Mouse (Mus musculus): ENCODE measurements around the gene Tnfrsf9. TPM values are rescaled to one million over a fixed set of nuclear protein-coding genes. Genes with fewer than 3 reads are reported as not detected.

The Tnfrsf9 gene
- total RNA-seq, 2 experiments from 2014 or later: 6.7 TPM; not detected in 1

DNA sequence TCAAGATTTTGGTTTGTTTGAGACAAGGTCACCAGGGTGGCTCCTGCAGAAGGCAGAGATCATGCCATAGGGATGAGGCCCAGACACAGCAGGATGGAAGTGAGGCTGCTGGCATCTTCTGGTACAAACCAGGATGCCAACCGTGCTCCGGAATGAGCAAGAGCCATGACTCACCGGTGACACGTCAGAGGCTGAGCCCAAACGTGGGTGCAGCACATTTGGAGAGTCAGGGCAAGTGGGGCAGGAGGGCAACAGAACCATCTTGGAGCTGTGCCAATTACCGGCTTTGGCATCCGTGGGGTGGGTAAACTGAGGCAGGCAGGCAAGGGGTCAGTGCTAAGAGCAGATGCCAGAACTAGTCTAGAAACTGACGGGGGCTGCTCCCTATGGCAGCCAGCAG, 58.9 kb downstream of the Tnfrsf9 start:
- ATAC-seq (replicated peaks; ENCODE audit: low FRiP score, poor library complexity, severe bottlenecking): no peak

GRCm38 (mm10) chr4:150975145-150975544, 60.8 kb downstream of the Tnfrsf9 start:
- no peak for ATAC-seq (replicated peaks; ENCODE audit: low FRiP score, poor library complexity, severe bottlenecking)

GRCm38 (mm10) chr4:150978156-150978910, 64.0 kb downstream of the Tnfrsf9 start:
- ATAC-seq (replicated peaks; ENCODE audit: low FRiP score, poor library complexity, severe bottlenecking): no peak

GRCm38 (mm10) chr4:150979455-150979854, 65.1 kb downstream of the Tnfrsf9 start:
- no peak for ATAC-seq (replicated peaks; ENCODE audit: low FRiP score, poor library complexity, severe bottlenecking)

DNA sequence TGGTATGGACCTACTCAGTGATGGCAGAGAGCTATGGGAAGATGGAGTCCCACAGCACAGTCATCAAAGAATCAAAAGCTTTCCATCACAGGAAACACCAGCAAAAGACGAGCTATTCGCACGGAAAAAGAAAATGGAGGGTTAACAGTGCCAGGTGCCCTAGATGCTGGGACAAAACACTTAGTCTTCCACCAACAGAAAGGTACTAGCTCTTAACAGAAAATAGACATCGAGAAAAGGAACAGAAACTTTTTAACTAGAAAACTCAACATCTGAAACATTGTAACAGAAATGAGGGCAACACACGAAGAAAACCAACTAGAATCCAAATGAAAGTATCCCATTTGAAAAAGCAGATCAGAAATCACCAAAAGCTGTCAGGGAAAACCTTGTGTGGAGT, 65.8 kb downstream of the Tnfrsf9 start:
- no peak for ATAC-seq (replicated peaks; ENCODE audit: low FRiP score, poor library complexity, severe bottlenecking)

DNA sequence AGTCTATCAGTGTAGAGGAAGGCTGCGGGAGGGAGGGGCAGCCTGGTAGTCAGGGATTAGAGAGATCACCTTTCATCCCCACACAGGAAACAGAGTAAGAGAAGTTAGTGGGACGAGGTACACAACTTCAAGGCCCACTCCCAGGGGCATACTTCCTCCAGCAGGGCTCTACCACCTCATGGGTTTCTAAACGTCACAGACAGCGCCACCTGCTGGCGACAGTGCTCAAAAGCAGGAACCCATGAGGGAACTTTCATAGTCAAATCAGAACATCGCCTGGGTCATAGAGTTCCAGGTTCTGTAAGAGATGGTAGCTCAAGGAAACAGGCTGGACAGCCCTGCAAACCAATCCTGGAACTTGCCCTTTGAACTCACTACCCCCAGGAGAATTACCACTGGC, 75.8 kb downstream of the Tnfrsf9 start:
- no peak for ATAC-seq (replicated peaks; ENCODE audit: low FRiP score, poor library complexity, severe bottlenecking)

Other genes with a start within 250 kb of the Tnfrsf9 start
- 1.1 and 2.9 TPM in 2 replicates for gene Errfi1, start 60.6 kb upstream of the Tnfrsf9 start, total RNA-seq (2015; ENCODE audit: low replicate concordance)
- gene Errfi1, start 60.6 kb upstream of the Tnfrsf9 start, total RNA-seq (2017; ENCODE audit: low replicate concordance): 1.7 TPM in 1 of 2 replicates, not detected in the other
- 32.4 and 104 TPM in 2 replicates for gene Park7, start 125 bp upstream of the Tnfrsf9 start, total RNA-seq (2015; ENCODE audit: low replicate concordance)
- 61.9 and 62.5 TPM in 2 replicates for gene Park7, start 125 bp upstream of the Tnfrsf9 start, total RNA-seq (2017; ENCODE audit: low replicate concordance)
- not detected in 2 replicates for gene Uts2, start 82.5 kb downstream of the Tnfrsf9 start, total RNA-seq (2015; ENCODE audit: low replicate concordance)
- not detected in 2 replicates for gene Uts2, start 82.5 kb downstream of the Tnfrsf9 start, total RNA-seq (2017; ENCODE audit: low replicate concordance)
- 1.7 and 4.3 TPM in 2 replicates for gene Per3, start 130.1 kb downstream of the Tnfrsf9 start, total RNA-seq (2015; ENCODE audit: low replicate concordance)
- gene Per3, start 130.1 kb downstream of the Tnfrsf9 start, total RNA-seq (2017; ENCODE audit: low replicate concordance): 2.3 and 3.5 TPM in 2 replicates
- 73.8 and 73.9 TPM in 2 replicates for gene Vamp3, start 143.4 kb downstream of the Tnfrsf9 start, total RNA-seq (2015; ENCODE audit: low replicate concordance)
- 29.7 and 52.1 TPM in 2 replicates for gene Vamp3, start 143.4 kb downstream of the Tnfrsf9 start, total RNA-seq (2017; ENCODE audit: low replicate concordance)
- not detected in 2 replicates for gene Gm13090, start 175.0 kb downstream of the Tnfrsf9 start, total RNA-seq (2015; ENCODE audit: low replicate concordance)
- gene Gm13090, start 175.0 kb downstream of the Tnfrsf9 start, total RNA-seq (2017; ENCODE audit: low replicate concordance): not detected in 2 replicates

All from erythroid progenitor cell, adult 5-6 weeks (primary cell).